Mouse (Mus musculus) hindbrain, embryonic 11.5 days (tissue): ENCODE measurements at regions not wholly inside any gene's neighbourhood (a gene's known extent, or its start where the extent isn't known, plus 50 kb on each side); places are given as distances from the start of the nearest gene placed in this dataset.

Experiments used
- ATAC-seq: fragments of 200-750 bp; cut with Nextera tagmentation; 2 replicates; pipeline ENCODE4 v1.8.0; 2017; ENCODE audit warnings: mild to moderate bottlenecking, moderate TSS enrichment, moderate library complexity; ENCODE audit not compliant: low FRiP score
- DNase-seq: peaks from one replicate; pipeline ENCODE4 v3.0.0-alpha.2; 2015; ENCODE audit warnings: low spot score
- H3K27ac ChIP-seq: fragments of 300-500 bp; sonication (generic); 2 replicates; pipeline ENCODE4 v1.5.1; 2014; ENCODE audit warnings: mild to moderate bottlenecking, low read depth, low read length
- H3K27me3 ChIP-seq: fragments of 300-500 bp; sonication (generic); 2 replicates; pipeline ENCODE4 v1.6.1; 2014; ENCODE audit warnings: mild to moderate bottlenecking, low read length, moderate library complexity, mixed read lengths; ENCODE audit not compliant: control insufficient read depth, insufficient read depth
- H3K36me3 ChIP-seq: fragments of 300-500 bp; sonication (generic); 2 replicates; pipeline ENCODE4 v1.6.1; 2014; ENCODE audit warnings: mild to moderate bottlenecking, low read length, moderate library complexity, mixed read lengths; ENCODE audit not compliant: control insufficient read depth, insufficient read depth
- H3K4me1 ChIP-seq: fragments of 300-500 bp; sonication (generic); replicated peaks from 2 replicates; pipeline ENCODE4 v1.6.1; 2014; ENCODE audit warnings: low read length, mixed read lengths; ENCODE audit not compliant: control insufficient read depth, insufficient read depth
- H3K4me2 ChIP-seq: fragments of 300-500 bp; sonication (generic); replicated peaks from 2 replicates; pipeline ENCODE4 v1.6.1; 2014; ENCODE audit warnings: mild to moderate bottlenecking, low read depth, low read length
- H3K4me3 ChIP-seq: fragments of 300-500 bp; sonication (generic); 2 replicates; pipeline ENCODE4 v1.5.1; 2014; ENCODE audit warnings: low read depth, low read length
- H3K9ac ChIP-seq: fragments of 300-500 bp; sonication (generic); 2 replicates; pipeline ENCODE4 v1.6.1; 2014; ENCODE audit warnings: low read depth, low read length
- H3K9me3 ChIP-seq: fragments of 300-500 bp; sonication (generic); 2 replicates; pipeline ENCODE4 v1.6.1; 2016; ENCODE audit warnings: low read length; ENCODE audit not compliant: control insufficient read depth
- WGBS: fragments of 180-500 bp; shearing (Covaris S2); extraction: QIAGEN DNeasy Blood & Tissue Kit; methylation state at CpG from one replicate; pipeline ENCODE4 v1.1.7; 2014; 5-methylcytosine and 5-hydroxymethylcytosine counted together

DNA sequence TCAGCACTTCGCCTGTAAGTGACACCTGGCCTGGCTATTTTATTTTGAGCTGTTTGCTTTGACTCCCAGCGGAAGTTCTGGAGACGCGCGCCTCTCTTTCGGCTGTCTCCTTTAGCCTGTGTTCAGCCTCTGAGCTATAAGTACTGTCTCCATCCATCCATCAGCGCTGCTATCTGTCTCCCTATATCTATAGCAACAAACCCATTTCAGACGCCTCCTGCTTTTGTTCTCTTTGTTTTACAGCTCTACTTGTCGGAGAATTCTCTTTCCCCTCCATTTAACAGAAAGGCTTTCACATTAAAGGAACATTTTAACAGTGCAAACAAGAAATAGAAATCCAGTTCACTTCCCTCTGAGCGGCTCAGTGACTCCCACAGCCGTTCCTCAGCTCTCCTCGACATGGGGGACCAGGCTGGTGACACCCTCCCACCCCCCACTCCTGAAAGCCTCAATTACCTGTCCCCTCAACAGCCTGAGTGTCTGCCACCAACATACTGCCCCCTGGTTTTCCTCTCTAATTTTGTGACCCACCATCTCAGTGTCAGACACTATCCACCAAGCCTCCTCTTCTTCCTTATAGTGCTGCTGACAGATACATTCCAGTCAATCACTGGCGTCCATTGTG, 682.7 kb downstream of the Gm9195 start:
- Histone ChIP-seq H3K36me3 (no peaks in the 10 kb centered on the region), H3K4me2 (no peak overlapping the region), H3K4me1 (no peaks in the 10 kb centered on the region), H3K4me3 (no peak overlapping the region), H3K27ac (no peak overlapping the region), H3K9ac (no peak overlapping the region), H3K27me3 (no peaks in the 10 kb centered on the region), H3K9me3 (no peaks in the 10 kb centered on the region)
- no peak for ATAC-seq
- no peak for DNase-seq
- WGBS = 42% methylated on average over 13 of the region's 13 CpGs

DNA sequence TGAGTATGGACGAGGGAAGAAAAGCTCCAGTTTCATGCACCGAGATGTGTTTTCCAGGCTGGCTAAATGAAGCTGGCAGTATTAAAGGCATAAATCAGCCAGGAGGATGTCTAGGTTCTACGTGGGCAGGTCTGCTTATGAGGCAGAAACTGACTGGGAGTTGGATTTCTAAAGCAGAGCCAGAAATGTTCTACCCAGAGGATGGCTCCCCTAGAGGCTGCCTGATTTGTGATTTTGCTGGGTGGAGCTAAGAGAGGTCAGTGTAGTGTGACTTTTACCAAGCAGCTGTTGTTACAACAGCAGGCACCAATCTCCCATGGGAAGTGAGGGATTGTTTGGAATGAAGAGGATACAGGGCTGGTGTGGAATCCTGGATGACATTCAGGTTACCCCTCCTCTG, 686.0 kb downstream of the Gm9195 start:
- H3K4me3 ChIP-seq = no peak overlapping the region
- no peak for ATAC-seq
- H3K9ac ChIP-seq = no peak overlapping the region
- H3K9me3 ChIP-seq = no peaks in the 10 kb centered on the region
- no peaks in the 10 kb centered on the region for H3K27me3 ChIP-seq
- 73% methylated on average over 3 of the region's 3 CpGs for WGBS
- DNase-seq = no peak
- no peak overlapping the region for H3K27ac ChIP-seq
- no peak overlapping the region for H3K4me2 ChIP-seq
- no peaks in the 10 kb centered on the region for H3K36me3 ChIP-seq
- no peaks in the 10 kb centered on the region for H3K4me1 ChIP-seq

DNA sequence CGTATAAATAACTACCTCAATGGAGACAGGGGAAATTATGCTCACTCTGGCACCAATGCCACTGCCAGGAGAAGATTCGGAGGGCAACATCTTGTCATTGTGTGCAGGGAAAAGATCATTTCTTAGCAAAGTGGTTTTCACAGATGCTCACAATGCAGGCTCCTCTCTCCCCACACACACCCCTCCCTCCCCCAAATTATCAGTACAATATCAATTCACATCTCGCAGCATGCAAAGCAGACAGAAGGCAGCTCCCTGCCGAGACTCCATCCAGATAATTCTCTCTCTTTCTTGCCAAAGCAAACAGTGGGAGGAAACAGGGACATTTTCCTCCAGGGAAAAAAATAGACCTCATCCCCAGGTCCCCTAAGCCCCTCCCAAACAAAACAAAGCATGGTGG, 691.8 kb downstream of the Gm9195 start:
- Histone ChIP-seq H3K4me1 (no peaks in the 10 kb centered on the region), H3K4me2 (no peak overlapping the region), H3K4me3 (no peak overlapping the region), H3K27me3 (no peaks in the 10 kb centered on the region), H3K36me3 (no peaks in the 10 kb centered on the region), H3K27ac (no peak overlapping the region), H3K9ac (no peak overlapping the region), H3K9me3 (no peaks in the 10 kb centered on the region)
- DNase-seq (no peak), ATAC-seq (no peak)
- WGBS = 60% methylated on average over 4 of the region's 4 CpGs

- H3K9me3 ChIP-seq = no peaks in the 10 kb centered on the region
- no peaks in the 10 kb centered on the region for H3K36me3 ChIP-seq
- WGBS = 72% methylated on average over 3 of the region's 3 CpGs
- H3K27ac ChIP-seq = no peak overlapping the region
- no peaks in the 10 kb centered on the region for H3K27me3 ChIP-seq
- no peaks in the 10 kb centered on the region for H3K4me1 ChIP-seq
- DNase-seq (no peak), ATAC-seq (no peak)
- no peak overlapping the region for H3K4me3 ChIP-seq
- H3K9ac ChIP-seq = no peak overlapping the region
- no peak overlapping the region for H3K4me2 ChIP-seq
Measured at GRCm38 (mm10) chr14:71795713-71796112, 695.9 kb downstream of the Gm9195 start.

- Histone ChIP-seq H3K9me3 (no peaks in the 10 kb centered on the region), H3K27me3 (no peaks in the 10 kb centered on the region), H3K4me2 (no peak overlapping the region), H3K27ac (no peak overlapping the region), H3K36me3 (no peaks in the 10 kb centered on the region), H3K9ac (no peak overlapping the region), H3K4me1 (no peaks in the 10 kb centered on the region), H3K4me3 (no peak overlapping the region)
- ATAC-seq = no peak
- 85% methylated on average over 1 of the region's 1 CpGs for WGBS
- no peak for DNase-seq
Measured at GRCm38 (mm10) chr14:71776990-71777525, 714.6 kb downstream of the Gm9195 start.

DNA sequence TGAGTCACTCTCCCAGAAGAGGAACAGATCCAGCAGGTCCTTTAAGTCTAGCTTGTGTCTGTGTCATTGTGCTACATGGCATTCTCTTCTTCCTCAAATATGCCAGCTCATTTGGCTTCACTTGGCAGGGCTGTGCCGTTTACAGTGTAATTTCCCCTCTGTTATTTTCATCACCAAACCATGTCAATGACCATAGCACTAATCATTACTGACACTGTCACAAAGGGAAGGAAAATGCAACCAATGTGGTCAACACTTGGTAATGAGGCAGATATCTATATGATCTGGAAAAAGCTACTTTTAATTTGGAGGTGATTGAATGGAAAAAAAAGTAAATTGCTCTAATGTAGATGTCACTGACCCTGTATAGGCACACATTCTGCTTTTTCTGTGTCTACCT, 724.8 kb downstream of the Gm9195 start:
- H3K27me3 ChIP-seq = no peaks in the 10 kb centered on the region
- 91% methylated on average over 1 of the region's 1 CpGs for WGBS
- H3K36me3 ChIP-seq = no peaks in the 10 kb centered on the region
- no peak overlapping the region for H3K4me3 ChIP-seq
- no peak overlapping the region for H3K4me2 ChIP-seq
- no peak overlapping the region for H3K9ac ChIP-seq
- H3K4me1 ChIP-seq = no peaks in the 10 kb centered on the region
- DNase-seq = no peak
- H3K27ac ChIP-seq = no peak overlapping the region
- no peak for ATAC-seq
- H3K9me3 ChIP-seq = no peaks in the 10 kb centered on the region

DNA sequence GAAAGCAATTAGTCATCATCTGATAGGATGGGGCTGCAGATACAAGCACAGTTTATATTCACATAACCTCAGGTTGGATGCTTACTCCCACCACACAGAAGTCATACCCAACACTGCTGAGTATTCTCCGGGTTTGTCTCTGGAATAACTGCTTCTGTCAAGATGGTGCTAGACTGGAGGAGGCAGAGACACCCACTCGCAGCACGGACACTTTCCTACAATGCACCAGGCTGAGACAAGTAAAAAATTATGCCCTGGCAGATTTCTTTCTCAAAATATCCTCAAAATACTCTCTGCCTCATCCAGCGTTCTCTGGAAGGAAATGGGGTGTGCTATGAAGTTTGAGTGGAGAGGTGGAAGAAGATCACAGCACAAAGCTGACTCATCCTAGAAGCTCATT, 763.1 kb downstream of the Gm9195 start:
- no peak overlapping the region for H3K4me3 ChIP-seq
- no peak overlapping the region for H3K4me2 ChIP-seq
- no peaks in the 10 kb centered on the region for H3K36me3 ChIP-seq
- DNase-seq = no peak
- H3K4me1 ChIP-seq = no peaks in the 10 kb centered on the region
- H3K9me3 ChIP-seq = no peaks in the 10 kb centered on the region
- no peaks in the 10 kb centered on the region for H3K27me3 ChIP-seq
- no peak for ATAC-seq
- H3K27ac ChIP-seq = no peak overlapping the region
- 90% methylated on average over 4 of the region's 4 CpGs for WGBS
- no peak overlapping the region for H3K9ac ChIP-seq

DNA sequence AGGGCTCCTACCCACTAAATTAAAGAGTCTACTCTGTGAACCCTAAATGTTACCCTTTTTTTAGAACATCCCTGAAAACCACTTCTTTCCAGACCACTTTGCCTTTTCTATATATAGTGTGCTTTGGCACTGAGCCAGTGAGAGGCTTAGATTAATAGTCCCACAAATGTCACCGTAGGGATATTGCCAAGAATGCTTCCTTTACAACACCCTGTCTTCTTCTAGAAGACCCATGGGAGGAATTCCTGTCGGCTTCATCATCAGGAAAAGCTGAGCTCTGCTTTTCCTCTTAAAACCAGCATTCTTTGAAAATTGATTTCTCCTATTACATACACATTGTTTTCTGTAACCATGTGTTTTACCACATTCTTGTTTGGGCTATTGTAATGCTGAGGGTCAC, 768.1 kb downstream of the Gm9195 start:
- no peaks in the 10 kb centered on the region for H3K9me3 ChIP-seq
- H3K27me3 ChIP-seq = no peaks in the 10 kb centered on the region
- H3K4me3 ChIP-seq = no peak overlapping the region
- no peak overlapping the region for H3K4me2 ChIP-seq
- ATAC-seq = no peak
- WGBS = 79% methylated on average over 2 of the region's 2 CpGs
- H3K27ac ChIP-seq = no peak overlapping the region
- no peak for DNase-seq
- H3K9ac ChIP-seq = no peak overlapping the region
- no peaks in the 10 kb centered on the region for H3K4me1 ChIP-seq
- H3K36me3 ChIP-seq = no peaks in the 10 kb centered on the region

DNA sequence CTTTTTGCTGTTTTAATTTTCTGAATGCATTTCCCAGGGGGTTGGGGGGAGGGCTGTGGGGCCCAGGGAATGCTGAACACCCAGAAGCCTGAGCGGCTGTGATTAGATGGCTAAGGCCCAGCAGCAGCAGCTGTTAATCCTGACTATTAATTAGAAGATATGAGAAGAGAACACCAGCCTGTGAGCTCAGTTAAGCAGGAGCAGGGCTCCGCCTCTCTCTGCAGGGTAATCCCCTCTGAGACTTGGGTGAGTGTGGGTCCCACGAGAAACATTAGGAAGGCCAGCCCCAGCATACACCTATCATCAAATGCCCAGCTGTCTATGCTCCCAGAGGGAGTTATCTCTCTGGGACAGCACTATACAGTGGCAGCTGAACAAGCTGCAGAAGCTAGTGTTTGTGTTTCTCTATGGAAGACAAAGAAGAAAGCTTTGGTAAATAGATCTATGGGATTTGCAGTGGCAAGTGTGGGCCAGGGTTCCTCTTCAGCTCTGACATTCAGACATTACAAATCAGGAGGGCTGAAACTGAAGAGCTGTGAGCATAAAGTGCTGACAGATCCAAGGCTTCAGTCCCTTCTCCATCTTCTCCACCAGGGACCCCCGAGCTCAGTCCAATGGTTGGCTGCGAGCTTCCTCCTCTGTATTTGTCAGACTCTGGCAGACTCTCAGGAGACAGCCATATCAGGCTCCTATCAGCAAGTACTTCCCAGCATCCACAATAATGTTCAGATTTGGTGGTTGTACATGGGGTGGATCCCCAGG, 781.9 kb downstream of the Gm9195 start:
- no peaks in the 10 kb centered on the region for H3K4me1 ChIP-seq
- no peak overlapping the region for H3K4me3 ChIP-seq
- H3K27ac ChIP-seq = no peak overlapping the region
- no peaks in the 10 kb centered on the region for H3K36me3 ChIP-seq
- H3K27me3 ChIP-seq = no peaks in the 10 kb centered on the region
- no peaks in the 10 kb centered on the region for H3K9me3 ChIP-seq
- ATAC-seq (no peak), DNase-seq (no peak)
- H3K4me2 ChIP-seq = no peak overlapping the region
- WGBS = 69% methylated on average over 5 of the region's 5 CpGs
- H3K9ac ChIP-seq = no peak overlapping the region
